ENCODE assay signal across 19 mouse cellular contexts in the genomic region with DNA sequence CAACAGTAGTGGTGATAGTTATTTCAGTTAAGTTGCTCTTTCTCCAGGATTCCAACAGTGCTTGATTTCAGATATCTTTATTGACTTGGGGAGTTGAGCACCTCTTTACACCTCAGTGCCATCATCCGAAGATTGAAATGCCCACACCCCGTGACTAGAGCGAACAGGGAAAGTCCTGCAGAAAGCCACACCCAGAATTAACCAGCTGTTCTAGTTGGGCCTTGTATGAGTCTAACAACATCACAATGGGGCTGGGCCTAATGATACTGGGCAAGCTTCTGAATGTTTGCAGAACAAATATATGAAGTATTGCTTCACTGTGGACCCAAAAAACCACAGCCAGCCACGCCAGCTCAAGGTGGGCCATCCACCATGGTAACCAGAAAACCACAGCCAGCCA.
"Had no signal": no experiment of that assay in that cellular context is flagged by ENCODE, and none has a peak within 500 bp of the region (broad histone marks: within the 10 kb centered on the region; RNA-seq: fewer than 3 reads in every experiment).

No protein-coding gene starts in this region.

- DNase-seq: kidney, adult 11 months; kidney, adult 8-10 months; kidney, postnatal 14 days; kidney, postnatal 4 days; liver; lung, postnatal 10 days; thymus, adult 2 months; thymus, postnatal 25 days had no signal

- H3K9me3 ChIP-seq: intestine, embryonic 15.5 days; kidney, embryonic 15.5 days; limb, embryonic 10.5 days; limb, embryonic 13.5 days; liver, embryonic 12.5 days; liver, embryonic 15.5 days; megakaryocyte, embryonic 14.5 days; midbrain, embryonic 10.5 days; midbrain, embryonic 13.5 days had no signal

- H3K36me3 ChIP-seq: intestine, embryonic 15.5 days; kidney, embryonic 15.5 days; limb, embryonic 10.5 days; limb, embryonic 13.5 days; liver, embryonic 12.5 days; liver, embryonic 15.5 days; midbrain, embryonic 10.5 days; midbrain, embryonic 13.5 days had no signal

- ATAC-seq: intestine, embryonic 15.5 days; liver, embryonic 12.5 days; midbrain, embryonic 13.5 days; midbrain, embryonic 16.5 days had no signal

- H3K9ac ChIP-seq: intestine, embryonic 15.5 days; kidney, embryonic 15.5 days; limb, embryonic 13.5 days; liver, embryonic 12.5 days; liver, embryonic 15.5 days; midbrain, embryonic 13.5 days had no signal

- H3K4me3 ChIP-seq: intestine, embryonic 15.5 days; kidney, embryonic 15.5 days; limb, embryonic 10.5 days; limb, embryonic 13.5 days; liver, embryonic 12.5 days; liver, embryonic 15.5 days; megakaryocyte, embryonic 14.5 days; midbrain, embryonic 10.5 days; midbrain, embryonic 13.5 days; myocyte had no signal

- H3K4me2 ChIP-seq: intestine, embryonic 15.5 days; kidney, embryonic 15.5 days; limb, embryonic 13.5 days; liver, embryonic 12.5 days; liver, embryonic 15.5 days; midbrain, embryonic 13.5 days had no signal

- H3K27me3 ChIP-seq: intestine, embryonic 15.5 days; kidney, embryonic 15.5 days; liver, embryonic 12.5 days; liver, embryonic 15.5 days; megakaryocyte, embryonic 14.5 days had no signal

- H3K4me1 ChIP-seq: intestine, embryonic 15.5 days; kidney, embryonic 15.5 days; limb, embryonic 13.5 days; liver, embryonic 12.5 days; liver, embryonic 15.5 days; midbrain, embryonic 10.5 days; midbrain, embryonic 13.5 days had no signal

- H3K27ac ChIP-seq: intestine, embryonic 15.5 days; kidney, embryonic 15.5 days; limb, embryonic 10.5 days; limb, embryonic 13.5 days; liver, embryonic 12.5 days; liver, embryonic 15.5 days; midbrain, embryonic 10.5 days; midbrain, embryonic 13.5 days had no signal
